Mouse (Mus musculus) left cerebral cortex, postnatal 25 days (tissue): ENCODE measurements at regions not wholly inside any gene's neighbourhood (a gene's known extent, or its start where the extent isn't known, plus 50 kb on each side); places are given as distances from the start of the nearest gene placed in this dataset.

Source experiments
- DNase-seq, 2 experiments: peaks; one replicate each; pipeline ENCODE4 v3.0.0; 2022; ENCODE audit warnings: low spot score in 2 of 2, mixed read lengths in 1 of 2
- intact Hi-C: fragments of 180-260 bp; cut with DNase I; formaldehyde crosslinking; loops from one replicate; pipeline ENCODE4 v1.15.1; 2025

- intact Hi-C loops: no loop called here
- DNase-seq: no peak
These were observed 174.9 kb downstream of the Bmp7 start for GRCm38 (mm10) chr2:172765260-172765659.

- intact Hi-C loops: no loop called here
- no peak for DNase-seq
These were observed 173.7 kb downstream of the Bmp7 start for GRCm38 (mm10) chr2:172766403-172766802.

GRCm38 (mm10) chr2:172768756-172769155 lies 171.4 kb downstream of the Bmp7 start:
- DNase-seq: no peak
- intact Hi-C loops: no loop called here

GRCm38 (mm10) chr2:172770061-172770460 lies 170.1 kb downstream of the Bmp7 start:
- DNase-seq: no peak
- intact Hi-C loops: loop anchor here (10.0 kb wide), 1 partner anchor 545 kb away; no protein-coding TSS in a partner anchor

GRCm38 (mm10) chr2:172770606-172771005 lies 169.5 kb downstream of the Bmp7 start:
- DNase-seq: no peak
- intact Hi-C loops: loop anchor here (10.0 kb wide), 1 partner anchor 546 kb away; no protein-coding TSS in a partner anchor

GRCm38 (mm10) chr2:172773176-172773575 lies 166.9 kb downstream of the Bmp7 start:
- intact Hi-C loops: loop anchor here (2.0 to 10.0 kb wide), 2 partner anchors 294 to 548 kb away; no protein-coding TSS in a partner anchor
- DNase-seq: peak; percentile 26 to 39

GRCm38 (mm10) chr2:172776485-172776884 lies 163.6 kb downstream of the Bmp7 start:
- intact Hi-C loops: loop anchor here (10.0 kb wide), 1 partner anchor 552 kb away; no protein-coding TSS in a partner anchor

GRCm38 (mm10) chr2:172777774-172778173 lies 162.3 kb downstream of the Bmp7 start:
- intact Hi-C loops: loop anchor here (10.0 kb wide), 1 partner anchor 553 kb away; no protein-coding TSS in a partner anchor
- DNase-seq: no peak

More at GRCm38 (mm10) chr2:172776485-172776884, 163.6 kb downstream of the Bmp7 start:
- peak in 1 of 2 experiments; percentile 20 for DNase-seq

- intact Hi-C loops: loop anchor here (10.0 kb wide), 1 partner anchor 554 kb away; no protein-coding TSS in a partner anchor
- no peak for DNase-seq
These were observed 161.0 kb downstream of the Bmp7 start for GRCm38 (mm10) chr2:172779096-172779495.

- intact Hi-C loops: no loop called here
- DNase-seq: no peak
These were observed 157.4 kb downstream of the Bmp7 start for GRCm38 (mm10) chr2:172782686-172783085.

- DNase-seq: no peak
- intact Hi-C loops: no loop called here
These were observed 153.8 kb downstream of the Bmp7 start for GRCm38 (mm10) chr2:172786297-172786696.

GRCm38 (mm10) chr2:172787203-172787944 lies 152.7 kb downstream of the Bmp7 start:
- intact Hi-C loops: no loop called here
- DNase-seq: no peak

GRCm38 (mm10) chr2:172789260-172789659 lies 150.9 kb downstream of the Bmp7 start:
- DNase-seq: no peak
- intact Hi-C loops: no loop called here

- DNase-seq: peak in 1 of 2 experiments; percentile 9
- intact Hi-C loops: no loop called here
These were observed 147.6 kb downstream of the Bmp7 start for GRCm38 (mm10) chr2:172792555-172792954.

GRCm38 (mm10) chr2:172793991-172794390 lies 146.1 kb downstream of the Bmp7 start:
- intact Hi-C loops: no loop called here
- DNase-seq: no peak

GRCm38 (mm10) chr2:172794771-172795170 lies 145.3 kb downstream of the Bmp7 start:
- intact Hi-C loops: no loop called here
- DNase-seq: no peak

GRCm38 (mm10) chr2:172796104-172796503 lies 144.0 kb downstream of the Bmp7 start:
- intact Hi-C loops: no loop called here

GRCm38 (mm10) chr2:172796955-172797354 lies 143.2 kb downstream of the Bmp7 start:
- intact Hi-C loops: no loop called here
- no peak for DNase-seq

More at GRCm38 (mm10) chr2:172796104-172796503, 144.0 kb downstream of the Bmp7 start:
- no peak for DNase-seq

GRCm38 (mm10) chr2:172799951-172800350 lies 140.2 kb downstream of the Bmp7 start:
- intact Hi-C loops: no loop called here
- DNase-seq: no peak

- intact Hi-C loops: no loop called here
- no peak for DNase-seq
These were observed 139.3 kb downstream of the Bmp7 start for GRCm38 (mm10) chr2:172800801-172801200.

GRCm38 (mm10) chr2:172801804-172802203 lies 138.3 kb downstream of the Bmp7 start:
- intact Hi-C loops: no loop called here
- no peak for DNase-seq
